Mouse (Mus musculus) ES-E14 (cell line): Measurements from ENCODE around the gene Gpd1. TPM values are rescaled to one million over a fixed set of nuclear protein-coding genes. Genes with fewer than 3 reads are reported as not detected.
A peak's percentile ranks its signal among the peaks of the same experiment; 100 is the strongest.

ENCODE experiments used
- DNase-seq: peaks from one replicate; pipeline ENCODE4 v3.0.0-alpha.2; 2013; ENCODE audit warnings: low read depth, low spot score
- H3K27ac ChIP-seq: 2 replicates; pipeline ENCODE4 v1.5.1; 2012; ENCODE audit warnings: low read depth, mild to moderate bottlenecking, low read length, moderate library complexity, mixed read lengths; ENCODE audit not compliant: poor library complexity, insufficient read depth, severe bottlenecking
- H3K36me3 ChIP-seq: 2 replicates; pipeline ENCODE4 v1.6.1; 2012; ENCODE audit warnings: mild to moderate bottlenecking, low read length, moderate library complexity, mixed read lengths; ENCODE audit not compliant: control insufficient read depth, poor library complexity, insufficient read depth, severe bottlenecking
- H3K4me1 ChIP-seq, 2 experiments: fragments of 150-350 bp in 1 of 2; sonication (generic) in 1 of 2; 2 replicates each; pipeline ENCODE4 v1.6.1; 2012; ENCODE audit warnings: low read length in 2 of 2, mild to moderate bottlenecking in 1 of 2, mixed read lengths in 1 of 2; ENCODE audit not compliant: control insufficient read depth in 2 of 2, insufficient read depth in 2 of 2, poor library complexity in 1 of 2
- H3K4me3 ChIP-seq, 2 experiments: fragments of 150-350 bp in 1 of 2; sonication (generic) in 1 of 2; 2 replicates each; pipeline ENCODE4 v1.5.1; 2012; ENCODE audit warnings: low read length in 2 of 2, low read depth in 1 of 2, mild to moderate bottlenecking in 1 of 2, mixed read lengths in 1 of 2; ENCODE audit not compliant: insufficient read depth in 1 of 2, poor library complexity in 1 of 2, severe bottlenecking in 1 of 2
- H3K9ac ChIP-seq: 2 replicates; pipeline ENCODE4 v1.6.1; 2012; ENCODE audit warnings: low read depth, mild to moderate bottlenecking, low read length, mixed read lengths; ENCODE audit not compliant: poor library complexity, insufficient read depth, severe bottlenecking
- H3K9me3 ChIP-seq: fragments of 150-350 bp; sonication (generic); 2 replicates; pipeline ENCODE4 v1.6.1; 2012; ENCODE audit warnings: low read depth, mild to moderate bottlenecking, low read length; ENCODE audit not compliant: control insufficient read depth, insufficient read depth
- CHD2 ChIP-seq: IDR thresholded peaks from 2 replicates; pipeline ENCODE4 v1.6.1; 2014; ENCODE audit warnings: mild to moderate bottlenecking, low read depth, low read length, inconsistent platforms
- HCFC1 ChIP-seq: IDR thresholded peaks from 2 replicates; pipeline ENCODE4 v1.6.1; 2012; ENCODE audit warnings: low read length, inconsistent platforms, borderline replicate concordance; ENCODE audit not compliant: insufficient read depth
- MAFK ChIP-seq: IDR thresholded peaks from 2 replicates; pipeline ENCODE4 v1.6.1; 2014; ENCODE audit warnings: mild to moderate bottlenecking, low read depth, low read length, inconsistent platforms; ENCODE audit not compliant: insufficient read depth
- ZC3H11A ChIP-seq: IDR thresholded peaks from 2 replicates; pipeline ENCODE4 v1.6.1; 2012; ENCODE audit warnings: low read depth, mild to moderate bottlenecking, inconsistent platforms, low read length, borderline replicate concordance
- ZNF384 ChIP-seq: IDR thresholded peaks from 2 replicates; pipeline ENCODE4 v1.6.1; 2012; ENCODE audit warnings: low read depth, low read length, inconsistent platforms
- in situ Hi-C, 2 experiments: fragments of 600-800 bp; cut with MboI; formaldehyde crosslinking; loops; one replicate each; pipeline ENCODE4 v1.15.1; 2025; ENCODE audit warnings: low sequenced_read_pairs in 2 of 2, inconsistent platforms in 1 of 2; ENCODE audit not compliant: unreplicated experiment in 2 of 2
- total RNA-seq: library from RNA; depleted of rRNA; stranded (reverse); fragments of 300-350 nt; gene quantifications from 2 replicates; pipeline ENCODE4 v1.2.3, GENCODE M21; 2012

Gene Gpd1
- total RNA-seq, 1 experiment, result 0.85 TPM

GRCm38 (mm10) chr15:99714858-99715257, 2.5 kb upstream of the Gpd1 start:
- no peak for DNase-seq
- Histone ChIP-seq H3K4me3 (no peak overlapping the region), H3K4me1 (peaks cover 0 to 28% of the 10 kb centered on the region in 2 experiments; a peak in 3 of 4 replicates), H3K9me3 (no peaks in the 10 kb centered on the region), H3K9ac (no peak overlapping the region), H3K36me3 (peaks cover 33% of the 10 kb centered on the region), H3K27ac (no peak overlapping the region)
- in situ Hi-C loops, result loop anchor here in 1 of 2 experiments (10.0 kb wide), 1 partner anchor 190 kb away; no protein-coding TSS in a partner anchor
- TF ChIP-seq MAFK (no peak), ZC3H11A (peak; percentile 20; the same call in 1 of the 2 replicates), ZNF384 (no peak)

GRCm38 (mm10) chr15:99715361-99715865, 1.9 kb upstream of the Gpd1 start:
- Histone ChIP-seq H3K4me3 (no peak overlapping the region), H3K4me1 (peaks cover 0 to 29% of the 10 kb centered on the region in 2 experiments; a peak in 3 of 4 replicates), H3K9ac (no peak overlapping the region), H3K36me3 (peaks cover 30% of the 10 kb centered on the region), H3K9me3 (no peaks in the 10 kb centered on the region), H3K27ac (no peak overlapping the region)
- TF ChIP-seq HCFC1 (no peak), ZNF384 (no peak), MAFK (no peak)
- in situ Hi-C loops, result loop anchor here in 1 of 2 experiments (10.0 kb wide), 1 partner anchor 189 kb away; no protein-coding TSS in a partner anchor
- no peak for DNase-seq

- H3K27ac ChIP-seq, result no peak overlapping the region
- no peaks in the 10 kb centered on the region for H3K9me3 ChIP-seq
- H3K4me3 ChIP-seq, result no peak overlapping the region
- H3K4me1 ChIP-seq, result peaks cover 0 to 29% of the 10 kb centered on the region in 2 experiments; a peak in 3 of 4 replicates
- H3K36me3 ChIP-seq, result peaks cover 22% of the 10 kb centered on the region
- DNase-seq, result no peak
- no peak for TF ChIP-seq ZNF384
- TF ChIP-seq MAFK, result no peak
- no peak for TF ChIP-seq HCFC1
- TF ChIP-seq ZC3H11A, result no peak
- no peak for TF ChIP-seq CHD2
- no peak overlapping the region for H3K9ac ChIP-seq
- in situ Hi-C loops, result loop anchor here in 1 of 2 experiments (10.0 kb wide), 1 partner anchor 189 kb away; no protein-coding TSS in a partner anchor
Observed at GRCm38 (mm10) chr15:99715982-99716746, 1.2 kb upstream of the Gpd1 start.

DNA sequence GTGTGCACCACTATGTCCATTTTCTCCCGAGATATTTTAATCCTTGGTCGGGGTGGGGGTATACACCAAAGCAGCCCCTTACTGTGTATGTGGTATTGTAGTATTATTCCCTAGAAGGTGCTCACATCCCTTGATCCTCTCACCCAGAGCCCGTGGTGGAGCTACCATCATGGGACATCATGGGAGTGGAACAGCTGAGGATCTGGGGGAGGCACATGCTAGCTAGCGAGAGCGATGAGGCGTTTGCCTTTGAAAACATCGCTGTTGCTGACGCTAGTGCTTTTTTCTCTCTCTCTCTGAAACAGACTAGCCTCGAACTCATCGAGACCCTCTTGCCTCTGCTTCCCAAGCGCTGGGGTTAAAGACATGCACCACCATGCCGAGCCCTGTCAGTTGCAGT, 501 bp upstream of the Gpd1 start:
- Histone ChIP-seq H3K36me3 (peaks cover 17% of the 10 kb centered on the region), H3K9me3 (no peaks in the 10 kb centered on the region), H3K9ac (no peak overlapping the region), H3K4me1 (peaks cover 0 to 25% of the 10 kb centered on the region in 2 experiments; a peak in 3 of 4 replicates), H3K4me3 (no peak overlapping the region), H3K27ac (no peak overlapping the region)
- in situ Hi-C loops, result loop anchor here in 1 of 2 experiments (10.0 kb wide), 1 partner anchor 188 kb away; no protein-coding TSS in a partner anchor
- TF ChIP-seq MAFK, result no peak
- no peak for TF ChIP-seq HCFC1
- no peak for TF ChIP-seq ZNF384
- no peak for TF ChIP-seq ZC3H11A
- TF ChIP-seq CHD2, result no peak
- DNase-seq, result no peak
